10 mouse cellular contexts compared by ENCODE assay signal in the genomic region with DNA sequence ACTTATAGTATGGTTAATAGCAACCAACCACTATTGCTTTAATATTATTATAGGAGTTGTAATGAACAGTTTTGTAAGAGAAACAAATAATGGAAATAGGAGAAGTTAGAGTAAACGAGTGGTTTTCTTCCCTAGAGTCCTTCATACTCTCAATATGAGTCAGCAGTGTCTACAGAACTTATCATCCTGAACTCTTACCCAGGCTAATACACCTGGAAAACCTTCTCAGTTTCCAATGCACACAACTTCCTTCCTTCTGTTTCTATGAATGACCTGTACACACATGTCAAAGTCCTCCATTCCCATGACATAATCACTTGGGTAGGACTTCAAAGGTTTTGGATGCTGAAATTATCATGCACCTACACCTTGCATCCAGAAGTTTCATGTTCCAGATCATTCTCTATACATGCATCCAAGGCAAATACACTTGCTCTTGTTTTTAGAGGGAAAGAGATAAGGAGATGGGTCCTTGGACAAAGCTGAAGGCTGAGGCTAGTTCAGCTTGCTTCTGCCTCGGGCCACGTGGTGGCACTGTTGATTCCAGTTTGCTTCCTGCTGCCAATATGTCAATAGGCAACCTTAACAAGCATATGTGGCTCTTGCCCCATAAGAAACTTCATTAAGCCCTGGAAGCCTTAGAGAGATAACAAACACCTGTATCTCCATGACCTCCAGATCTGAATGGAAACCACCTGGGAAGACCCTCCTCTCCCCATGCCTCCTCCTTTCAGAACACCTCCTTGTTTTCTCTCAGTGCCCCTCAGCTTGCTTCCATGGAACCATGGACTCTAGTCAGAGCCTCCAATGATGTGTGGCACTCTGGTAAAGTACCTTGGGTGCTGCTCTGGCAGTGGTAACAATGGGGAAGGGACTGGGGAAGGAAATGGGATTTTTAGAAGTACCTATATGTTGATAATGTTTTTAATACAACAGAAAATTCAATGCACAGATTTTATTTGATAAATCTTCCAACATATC.
DNase-seq lines count a peak whose midpoint lies in the region; ATAC-seq and TF ChIP-seq lines count a peak whose summit lies in the region.
"Had no signal": no experiment of that assay in that cellular context is flagged by ENCODE, and none has a peak within 500 bp of the region (broad histone marks: within the 10 kb centered on the region; RNA-seq: fewer than 3 reads in every experiment).

No protein-coding gene starts in this region.

- 32% methylated on average over 3 of the region's 3 CpGs for WGBS in hindbrain, embryonic 11.5 days

- no peaks in the 10 kb centered on the region for H3K4me1 ChIP-seq in embryonic fibroblast, embryonic 13.5 days (ENCODE audit: control insufficient read depth, insufficient read depth, low read length)
- H3K4me1 ChIP-seq in hindbrain, embryonic 11.5 days (replicated peaks; ENCODE audit: control insufficient read depth, insufficient read depth, low read length), result no peaks in the 10 kb centered on the region

- peak; percentile 80 for DNase-seq in heart, adult 11 months
- no peak for DNase-seq in heart, postnatal 25 days (ENCODE audit: low spot score)
- peak; percentile 8 to 25 for DNase-seq in adrenal gland, postnatal 4 days (ENCODE audit: low spot score in 2 of 2)
- DNase-seq in hindbrain, embryonic 11.5 days (ENCODE audit: low spot score), result peak; percentile 77
- peak; percentile 66 to 75 for DNase-seq in layer of hippocampus, postnatal 10 days (ENCODE audit: low spot score in 2 of 2)
- DNase-seq in mesoderm, embryonic 11.5 days (ENCODE audit: low read depth, low spot score), result peak; percentile 34
- DNase-seq in skeletal muscle tissue, adult 2 months (ENCODE audit: low read depth, low spot score), result peak; percentile 1

- intact Hi-C loops in heart, postnatal 25 days (cut with DNase I), result loop anchor here (2.0 to 5.0 kb wide), 3 partner anchors 198 to 698 kb away; no protein-coding TSS in a partner anchor

- no peak for TF ChIP-seq POLR2A in embryonic fibroblast, embryonic 13.5 days (IDR thresholded peaks at IDR 0.05; ENCODE audit: low read depth, low read length)

- ATAC-seq in hindbrain, embryonic 11.5 days (ENCODE audit: low FRiP score), result peak; percentile 54; the same call in 1 of the 2 replicates

- H3K9me3 ChIP-seq in hindbrain, embryonic 11.5 days (ENCODE audit: control insufficient read depth, low read length), result no peaks in the 10 kb centered on the region
- H3K9me3 ChIP-seq: G1E had no signal

- peak; percentile 82; the same call in 1 of the 2 replicates for TF ChIP-seq CTCF in embryonic fibroblast, embryonic 13.5 days (IDR thresholded peaks at IDR 0.05; ENCODE audit: borderline replicate concordance, insufficient read depth, low read length)

- H3K36me3 ChIP-seq in hindbrain, embryonic 11.5 days (ENCODE audit: control insufficient read depth, insufficient read depth, low read length), result no peaks in the 10 kb centered on the region
- H3K36me3 ChIP-seq: G1E had no signal

- no peak overlapping the region for H3K4me2 ChIP-seq in hindbrain, embryonic 11.5 days (replicated peaks; ENCODE audit: low read depth, low read length)

- no peak overlapping the region for H3K27ac ChIP-seq in embryonic fibroblast, embryonic 13.5 days (ENCODE audit: insufficient read depth, low read length)
- H3K27ac ChIP-seq in hindbrain, embryonic 11.5 days (ENCODE audit: low read depth, low read length), result no peak overlapping the region
- H3K27ac ChIP-seq: macrophage had no signal

- no peaks in the 10 kb centered on the region for H3K27me3 ChIP-seq in hindbrain, embryonic 11.5 days (ENCODE audit: control insufficient read depth, insufficient read depth, low read length)

- no peak overlapping the region for H3K9ac ChIP-seq in hindbrain, embryonic 11.5 days (ENCODE audit: low read depth, low read length)

- no peak overlapping the region for H3K4me3 ChIP-seq in embryonic fibroblast, embryonic 13.5 days (ENCODE audit: insufficient read depth, low read length)
- H3K4me3 ChIP-seq in hindbrain, embryonic 11.5 days (ENCODE audit: low read depth, low read length), result no peak overlapping the region
